Mouse (Mus musculus): Measurements from ENCODE around the gene Gm26566.
"Not testable (repeated sequence)": the region's sequence is repeated elsewhere in the genome, so short reads cannot be mapped to it uniquely, and the experiment has no call there.

The Gm26566 gene

GRCm38 (mm10) chr4:88741426-88741825, 19.8 kb downstream of the Gm26566 start:
- DNase-seq = no peak

- DNase-seq = no peak
These were observed 21.3 kb downstream of the Gm26566 start for GRCm38 (mm10) chr4:88742771-88743371.

DNA sequence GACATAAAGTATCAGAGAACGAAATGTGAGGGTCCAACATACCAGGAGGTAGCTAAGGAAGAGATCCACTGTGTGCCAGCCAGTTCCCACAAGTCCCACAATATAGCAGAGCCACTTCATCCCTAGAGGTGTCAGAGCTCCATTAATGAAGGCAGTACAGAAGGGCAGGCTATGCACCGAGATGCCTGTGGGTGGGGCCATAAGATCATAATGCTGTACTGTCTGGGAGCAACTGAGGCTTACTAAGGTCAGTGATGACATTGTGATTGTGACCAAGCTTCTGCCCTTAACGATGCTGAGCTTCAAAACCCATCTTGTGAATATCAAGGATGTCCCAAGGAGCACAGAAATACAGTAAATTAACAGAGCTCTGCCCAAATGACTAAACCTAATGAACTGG, 22.6 kb downstream of the Gm26566 start:
- DNase-seq = no peak

- no peak for DNase-seq
These were observed 28.3 kb downstream of the Gm26566 start for GRCm38 (mm10) chr4:88749926-88750325.

GRCm38 (mm10) chr4:88754818-88755340, 33.3 kb downstream of the Gm26566 start, which contains the start of gene Gm13271:
Gene Gm13271 (plus strand): TSS chr4:88754868.
- DNase-seq = peak; percentile 73

GRCm38 (mm10) chr4:88756581-88757513, 35.2 kb downstream of the Gm26566 start:
- not testable (repeated sequence) for DNase-seq

GRCm38 (mm10) chr4:88757628-88758031, 36.0 kb downstream of the Gm26566 start:
- peak; percentile 90 for DNase-seq

DNA sequence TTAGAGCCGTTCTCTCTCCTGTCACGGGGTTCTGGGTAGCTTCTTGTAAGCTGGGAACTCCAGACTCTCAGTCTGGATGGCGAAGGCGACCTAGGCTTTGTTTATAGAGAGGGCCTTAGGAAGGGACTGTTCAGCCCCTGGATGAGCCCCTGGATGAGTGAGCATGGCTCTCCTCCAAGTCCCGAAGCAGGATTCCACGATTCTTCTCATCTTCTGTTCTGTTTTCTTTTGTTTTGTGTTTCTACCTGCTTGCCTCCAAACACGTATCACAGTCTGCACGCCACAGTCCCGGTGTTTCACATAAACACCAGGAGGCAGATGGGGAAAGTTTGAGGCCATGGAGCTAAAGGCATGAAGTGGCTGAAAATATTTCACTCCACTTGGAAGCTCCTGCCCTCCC, 37.1 kb downstream of the Gm26566 start:
- not testable (repeated sequence) for DNase-seq

- DNase-seq = peak; percentile 47
These were observed 38.1 kb downstream of the Gm26566 start, which contains the start of gene Gm13283 for GRCm38 (mm10) chr4:88759610-88760268. Gene Gm13283 (plus strand): TSS chr4:88760119.

DNA sequence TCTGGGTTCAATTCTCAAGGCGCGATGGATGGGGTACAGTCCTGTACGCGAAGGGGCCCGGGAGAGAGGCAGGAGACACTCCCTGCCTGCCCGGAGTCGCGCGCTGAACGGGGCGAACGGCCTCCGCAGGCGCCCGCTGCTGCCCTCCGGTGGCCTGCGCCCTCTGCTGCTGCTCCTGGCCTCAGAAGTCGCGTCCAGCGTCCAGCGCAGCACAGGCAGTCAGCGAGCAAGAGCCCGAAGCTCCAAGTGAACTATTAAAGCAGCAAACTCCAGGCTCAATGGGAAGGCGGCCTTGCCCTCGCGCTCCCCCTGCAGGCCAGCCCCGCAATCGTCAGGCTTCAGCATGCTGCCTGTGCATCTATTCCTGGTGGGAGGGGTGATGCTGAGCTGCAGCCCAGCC, 38.8 kb downstream of the Gm26566 start:
- DNase-seq = peak; percentile 35

DNA sequence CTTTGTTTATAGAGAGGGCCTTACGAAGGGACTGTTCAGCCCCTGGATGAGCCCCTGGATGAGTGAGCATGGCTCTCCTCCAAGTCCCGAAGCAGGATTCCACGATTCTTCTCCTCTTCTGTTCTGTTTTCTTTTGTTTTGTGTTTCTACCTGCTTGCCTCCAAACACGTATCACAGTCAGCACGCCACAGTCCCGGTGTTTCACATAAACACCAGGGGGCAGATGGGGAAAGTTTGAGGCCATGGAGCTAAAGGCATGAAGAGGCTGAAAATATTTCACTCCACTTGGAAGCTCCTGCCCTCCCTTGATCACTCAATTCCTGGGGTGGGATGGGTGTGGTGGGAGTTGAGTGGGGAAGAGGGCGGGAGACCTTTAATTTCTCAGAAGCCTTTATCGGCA, 40.2 kb downstream of the Gm26566 start:
- DNase-seq = peak; percentile 90

GRCm38 (mm10) chr4:88762341-88762740, 40.7 kb downstream of the Gm26566 start:
- peak; percentile 25 for DNase-seq

DNA sequence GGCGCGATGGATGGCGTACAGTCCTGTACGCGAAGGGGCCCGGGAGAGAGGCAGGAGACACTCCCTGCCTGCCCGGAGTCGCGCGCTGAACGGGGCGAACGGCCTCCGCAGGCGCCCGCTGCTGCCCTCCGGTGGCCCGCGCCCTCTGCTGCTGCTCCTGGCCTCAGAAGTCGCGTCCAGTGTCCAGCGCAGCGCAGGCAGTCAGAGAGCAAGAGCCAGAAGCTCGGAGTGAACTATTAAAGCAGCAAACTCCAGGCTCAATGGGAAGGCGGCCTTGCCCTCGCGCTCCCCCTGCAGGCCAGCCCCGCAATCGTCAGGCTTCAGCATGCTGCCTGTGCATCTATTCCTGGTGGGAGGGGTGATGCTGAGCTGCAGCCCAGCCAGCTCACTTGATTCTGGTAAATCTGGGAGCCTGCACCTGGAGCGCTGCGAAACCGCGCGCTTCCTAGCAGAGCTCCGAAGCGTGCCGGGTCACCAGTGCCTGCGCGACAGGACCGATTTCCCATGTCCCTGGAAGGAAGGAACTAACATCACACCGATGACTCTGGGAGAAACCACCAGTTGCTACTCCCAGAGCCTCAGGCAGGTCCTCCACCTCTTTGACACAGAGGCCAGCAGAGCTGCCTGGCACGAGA, 41.9 kb downstream of the Gm26566 start:
- not testable (repeated sequence) for DNase-seq
